Mouse (Mus musculus) limb, embryonic 11.5 days (tissue): ENCODE measurements around the gene Rabgap1l. TPM values are rescaled to one million over a fixed set of nuclear protein-coding genes. Genes with fewer than 3 reads are reported as not detected.

Experiments used
- ATAC-seq: fragments of 200-750 bp; cut with Nextera tagmentation; 2 replicates; pipeline ENCODE4 v1.8.0; 2017; ENCODE audit warnings: low read depth; ENCODE audit not compliant: insufficient number of reproducible peaks, low FRiP score, low TSS enrichment
- DNase-seq: peaks from one replicate; pipeline ENCODE4 v3.0.0-alpha.2; 2015; ENCODE audit warnings: low spot score
- H3K27ac ChIP-seq: fragments of 300-500 bp; sonication (generic); replicated peaks from 2 replicates; pipeline ENCODE4 v1.5.1; 2014; ENCODE audit warnings: low read depth, mild to moderate bottlenecking, low read length
- H3K27me3 ChIP-seq: fragments of 300-500 bp; sonication (generic); 2 replicates; pipeline ENCODE4 v1.6.1; 2014; ENCODE audit warnings: mild to moderate bottlenecking, low read length, mixed read lengths; ENCODE audit not compliant: control insufficient read depth, insufficient read depth
- H3K36me3 ChIP-seq: fragments of 300-500 bp; sonication (generic); 2 replicates; pipeline ENCODE4 v1.6.1; 2014; ENCODE audit warnings: mild to moderate bottlenecking, low read length, moderate library complexity, mixed read lengths; ENCODE audit not compliant: control insufficient read depth, insufficient read depth
- H3K4me1 ChIP-seq: fragments of 300-500 bp; sonication (generic); 2 replicates; pipeline ENCODE4 v1.6.1; 2014; ENCODE audit warnings: low read length, mixed read lengths; ENCODE audit not compliant: control insufficient read depth, insufficient read depth
- H3K4me2 ChIP-seq: fragments of 300-500 bp; sonication (generic); 2 replicates; pipeline ENCODE4 v1.6.1; 2014; ENCODE audit warnings: low read depth, mild to moderate bottlenecking, moderate library complexity; ENCODE audit not compliant: severe bottlenecking
- H3K4me3 ChIP-seq: fragments of 300-500 bp; sonication (generic); 2 replicates; pipeline ENCODE4 v1.5.1; 2014; ENCODE audit warnings: low read depth, low read length
- H3K9ac ChIP-seq: fragments of 300-500 bp; sonication (generic); 2 replicates; pipeline ENCODE4 v1.6.1; 2014; ENCODE audit warnings: mild to moderate bottlenecking, low read length
- H3K9me3 ChIP-seq: fragments of 300-500 bp; sonication (generic); 2 replicates; pipeline ENCODE4 v1.6.1; 2016; ENCODE audit warnings: low read length; ENCODE audit not compliant: control insufficient read depth
- WGBS: fragments of 180-500 bp; shearing (Covaris S2); extraction: QIAGEN DNeasy Blood & Tissue Kit; methylation state at CpG from one replicate; pipeline ENCODE4 v1.1.7; 2014; 5-methylcytosine and 5-hydroxymethylcytosine counted together
- polyA plus RNA-seq: library from polyadenylated mRNA; unstranded; fragments of >200 nt; fragmentation: Nextera tagmentation; extraction: Ambion mirVana; gene quantifications from 2 replicates; pipeline ENCODE4 v1.2.1, GENCODE M21; 2014

Gene Rabgap1l
- polyA plus RNA-seq, 1 experiment from 2014 or later = 14.3 TPM

GRCm38 (mm10) chr1:160460346-160460745 is 332.7 kb downstream of the Rabgap1l start:
- Histone ChIP-seq H3K4me3 (no peak overlapping the region), H3K36me3 (no peaks in the 10 kb centered on the region), H3K9me3 (no peaks in the 10 kb centered on the region), H3K27ac (no peak overlapping the region), H3K4me2 (no peak overlapping the region), H3K27me3 (no peaks in the 10 kb centered on the region), H3K9ac (no peak overlapping the region), H3K4me1 (no peaks in the 10 kb centered on the region)
- 89% methylated on average over 1 of the region's 1 CpGs for WGBS
- no peak for ATAC-seq
- DNase-seq = no peak

- H3K4me1 ChIP-seq = no peaks in the 10 kb centered on the region
- H3K9ac ChIP-seq = no peak overlapping the region
- H3K9me3 ChIP-seq = no peaks in the 10 kb centered on the region
- no peaks in the 10 kb centered on the region for H3K27me3 ChIP-seq
- 79% methylated on average over 2 of the region's 2 CpGs for WGBS
- no peaks in the 10 kb centered on the region for H3K36me3 ChIP-seq
- H3K4me2 ChIP-seq = no peak overlapping the region
- no peak overlapping the region for H3K4me3 ChIP-seq
- DNase-seq (no peak), ATAC-seq (no peak)
- no peak overlapping the region for H3K27ac ChIP-seq
Observed at GRCm38 (mm10) chr1:160451663-160452062, 341.3 kb downstream of the Rabgap1l start.

- Histone ChIP-seq H3K4me3 (no peak overlapping the region), H3K27ac (no peak overlapping the region), H3K4me2 (no peak overlapping the region), H3K27me3 (no peaks in the 10 kb centered on the region), H3K9me3 (no peaks in the 10 kb centered on the region), H3K36me3 (no peaks in the 10 kb centered on the region), H3K9ac (no peak overlapping the region), H3K4me1 (no peaks in the 10 kb centered on the region)
- ATAC-seq (no peak), DNase-seq (no peak)
- 64% methylated on average over 2 of the region's 2 CpGs for WGBS
Observed at GRCm38 (mm10) chr1:160448681-160449080, 344.3 kb downstream of the Rabgap1l start.

- no peaks in the 10 kb centered on the region for H3K36me3 ChIP-seq
- H3K9ac ChIP-seq = no peak overlapping the region
- WGBS = 75% methylated on average over 1 of the region's 1 CpGs
- ATAC-seq (no peak), DNase-seq (no peak)
- H3K9me3 ChIP-seq = no peaks in the 10 kb centered on the region
- H3K27ac ChIP-seq = no peak overlapping the region
- no peak overlapping the region for H3K4me2 ChIP-seq
- H3K4me1 ChIP-seq = no peaks in the 10 kb centered on the region
- no peak overlapping the region for H3K4me3 ChIP-seq
- no peaks in the 10 kb centered on the region for H3K27me3 ChIP-seq
Observed at GRCm38 (mm10) chr1:160446823-160447222, 346.2 kb downstream of the Rabgap1l start.

GRCm38 (mm10) chr1:160443506-160443905 is 349.5 kb downstream of the Rabgap1l start:
- no peaks in the 10 kb centered on the region for H3K9me3 ChIP-seq
- H3K4me3 ChIP-seq = no peak overlapping the region
- H3K9ac ChIP-seq = no peak overlapping the region
- H3K27me3 ChIP-seq = no peaks in the 10 kb centered on the region
- DNase-seq (no peak), ATAC-seq (no peak)
- H3K4me1 ChIP-seq = no peaks in the 10 kb centered on the region
- no peak overlapping the region for H3K4me2 ChIP-seq
- no peak overlapping the region for H3K27ac ChIP-seq
- H3K36me3 ChIP-seq = no peaks in the 10 kb centered on the region
- WGBS = 97% methylated on average over 1 of the region's 1 CpGs

- no peaks in the 10 kb centered on the region for H3K9me3 ChIP-seq
- WGBS = 69% methylated on average over 2 of the region's 2 CpGs
Observed at GRCm38 (mm10) chr1:160441679-160442078, 351.3 kb downstream of the Rabgap1l start.

GRCm38 (mm10) chr1:160441161-160441560 is 351.9 kb downstream of the Rabgap1l start:
- Histone ChIP-seq H3K27ac (no peak overlapping the region), H3K9ac (no peak overlapping the region), H3K9me3 (no peaks in the 10 kb centered on the region), H3K4me1 (no peaks in the 10 kb centered on the region), H3K36me3 (no peaks in the 10 kb centered on the region), H3K4me2 (no peak overlapping the region), H3K4me3 (no peak overlapping the region), H3K27me3 (no peaks in the 10 kb centered on the region)
- DNase-seq = no peak
- 87% methylated on average over 5 of the region's 5 CpGs for WGBS
- no peak for ATAC-seq

More at GRCm38 (mm10) chr1:160441679-160442078, 351.3 kb downstream of the Rabgap1l start:
- H3K36me3 ChIP-seq = no peaks in the 10 kb centered on the region
- H3K27me3 ChIP-seq = no peaks in the 10 kb centered on the region
- H3K9ac ChIP-seq = no peak overlapping the region
- DNase-seq (no peak), ATAC-seq (no peak)
- no peak overlapping the region for H3K4me3 ChIP-seq
- no peaks in the 10 kb centered on the region for H3K4me1 ChIP-seq
- no peak overlapping the region for H3K27ac ChIP-seq
- H3K4me2 ChIP-seq = no peak overlapping the region

- DNase-seq (no peak), ATAC-seq (no peak)
- H3K36me3 ChIP-seq = no peaks in the 10 kb centered on the region
- H3K4me2 ChIP-seq = no peak overlapping the region
- H3K9ac ChIP-seq = no peak overlapping the region
- no peaks in the 10 kb centered on the region for H3K27me3 ChIP-seq
- H3K4me3 ChIP-seq = no peak overlapping the region
- WGBS = 69% methylated on average over 4 of the region's 4 CpGs
- H3K4me1 ChIP-seq = no peaks in the 10 kb centered on the region
- H3K9me3 ChIP-seq = no peaks in the 10 kb centered on the region
- H3K27ac ChIP-seq = no peak overlapping the region
Observed at GRCm38 (mm10) chr1:160438820-160439219, 354.2 kb downstream of the Rabgap1l start.

- no peaks in the 10 kb centered on the region for H3K4me1 ChIP-seq
- no peak for ATAC-seq
- WGBS = 83% methylated on average over 5 of the region's 5 CpGs
Observed at GRCm38 (mm10) chr1:160417196-160417854, 375.7 kb downstream of the Rabgap1l start.

More at GRCm38 (mm10) chr1:160417196-160417854, 375.7 kb downstream of the Rabgap1l start:
- Histone ChIP-seq H3K4me2 (no peak overlapping the region), H3K27ac (no peak overlapping the region), H3K36me3 (no peaks in the 10 kb centered on the region), H3K27me3 (no peaks in the 10 kb centered on the region), H3K4me3 (no peak overlapping the region), H3K9ac (no peak overlapping the region), H3K9me3 (no peaks in the 10 kb centered on the region)
- no peak for DNase-seq
